Mouse (Mus musculus) bone marrow, adult 2 months (tissue): Measurements from ENCODE around the gene Otop3. TPM values are rescaled to one million over a fixed set of nuclear protein-coding genes. Genes with fewer than 3 reads are reported as not detected.

Experiments used
- H3K27ac ChIP-seq: fragments of 200-500 bp; 2 replicates; pipeline ENCODE4 v1.5.1; 2012; ENCODE audit warnings: low read depth, mild to moderate bottlenecking, control low read depth, inconsistent platforms, low read length; ENCODE audit not compliant: control insufficient read depth, poor library complexity, insufficient read depth
- H3K4me1 ChIP-seq: fragments of 200-500 bp; 2 replicates; pipeline ENCODE4 v1.6.1; 2011; ENCODE audit warnings: low read length; ENCODE audit not compliant: control insufficient read depth, insufficient read depth
- H3K4me3 ChIP-seq: fragments of 200-500 bp; replicated peaks from 2 replicates; pipeline ENCODE3; 2011; ENCODE audit warnings: mild to moderate bottlenecking, low read depth, low read length, control low read depth; ENCODE audit not compliant: control insufficient read depth
- CTCF ChIP-seq: fragments of 200-500 bp; IDR thresholded peaks from 2 replicates; pipeline ENCODE4 v1.5.1; 2011; ENCODE audit warnings: low read length, control low read depth; ENCODE audit not compliant: control insufficient read depth, insufficient read depth
- POLR2A ChIP-seq: fragments of 200-500 bp; IDR thresholded peaks from 2 replicates; pipeline ENCODE4 v1.6.1; 2011; ENCODE audit warnings: low read depth, mild to moderate bottlenecking, control low read depth, low read length, borderline replicate concordance; ENCODE audit not compliant: control insufficient read depth
- WGBS: fragments of 180-500 bp; shearing (Covaris S2); methylation state at CpG from one replicate; pipeline ENCODE4 v1.1.7; 2018; 5-methylcytosine and 5-hydroxymethylcytosine counted together
- polyA plus RNA-seq: library from polyadenylated mRNA; stranded (reverse); fragments of >200 nt; gene quantifications from 2 replicates; pipeline ENCODE4 v1.2.4, GENCODE M21; 2011; ENCODE audit warnings: low replicate concordance; ENCODE audit not compliant: missing spikeins, insufficient read depth, insufficient read length

Gene Otop3
- polyA plus RNA-seq, 1 experiment, result not detected

- no peak overlapping the region for H3K27ac ChIP-seq
- 8% methylated on average over 7 of the region's 7 CpGs for whole genome bisulfite sequencing
- no peaks in the 10 kb centered on the region; the same call in 1 of the 2 replicates for H3K4me1 ChIP-seq
- no peak overlapping the region for H3K4me3 ChIP-seq
- TF ChIP-seq CTCF, result no peak
- TF ChIP-seq POLR2A, result no peak
These were observed 31.6 kb downstream of the Otop3 start for GRCm38 (mm10) chr11:115366039-115366705.

DNA sequence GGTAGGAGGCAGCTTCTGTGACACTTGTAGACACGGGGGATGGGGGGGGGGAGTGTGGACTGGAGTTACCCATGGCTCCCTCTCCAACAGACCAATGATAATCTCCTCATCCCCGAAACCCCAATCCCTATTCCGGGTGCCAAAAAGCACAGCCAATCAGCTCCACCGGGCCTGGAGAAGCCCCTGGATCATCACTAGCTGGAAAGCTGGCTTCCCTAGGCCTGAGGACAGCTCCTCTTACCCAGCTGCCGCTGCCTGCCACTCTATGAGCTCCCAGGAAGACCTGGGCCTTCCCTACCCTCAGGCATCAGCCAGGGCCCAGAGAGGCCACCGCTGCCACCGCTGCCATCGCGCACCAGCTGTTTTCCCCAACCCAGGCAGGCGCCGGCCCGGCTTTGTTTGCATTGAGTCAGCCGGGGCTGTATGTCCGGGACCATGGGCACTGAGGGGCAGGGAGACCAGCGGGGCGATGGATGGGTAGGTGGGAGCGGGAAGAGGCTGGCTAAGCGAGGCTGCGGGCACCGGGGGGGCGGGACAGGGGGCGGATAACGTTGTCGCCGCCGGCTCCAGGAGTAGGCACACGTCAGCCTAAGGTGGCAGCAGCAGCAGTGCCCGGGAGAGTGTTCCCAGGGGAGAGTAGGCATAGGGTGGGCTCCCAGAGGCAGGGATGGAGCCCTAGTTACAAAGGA, 32.3 kb downstream of the Otop3 start:
- H3K4me1 ChIP-seq, result no peaks in the 10 kb centered on the region; the same call in 1 of the 2 replicates
- 6% methylated on average over 28 of the region's 28 CpGs for WGBS
- peak overlapping the region; percentile 20 for H3K4me3 ChIP-seq
- TF ChIP-seq CTCF (no peak), POLR2A (no peak)
- H3K27ac ChIP-seq, result peak overlapping the region; percentile 20; the same call in 1 of the 2 replicates

GRCm38 (mm10) chr11:115367395-115367944, 32.9 kb downstream of the Otop3 start, which contains the start of gene Hid1:
TSS of gene Hid1 (minus strand) at chr11:115367756.
- TF ChIP-seq CTCF (no peak), POLR2A (no peak)
- Histone ChIP-seq H3K4me3 (peak within 1 kb of the TSS; percentile 60), H3K4me1 (no peaks in the 10 kb centered on the region; the same call in 1 of the 2 replicates), H3K27ac (peak within 1 kb of the TSS; percentile 20; the same call in 1 of the 2 replicates)
- 1% methylated on average over 39 of the region's 39 CpGs for WGBS

- H3K4me1 ChIP-seq, result no peaks in the 10 kb centered on the region; the same call in 1 of the 2 replicates
- TF ChIP-seq POLR2A (no peak), CTCF (no peak)
- no peak overlapping the region for H3K4me3 ChIP-seq
- H3K27ac ChIP-seq, result no peak overlapping the region
- WGBS, result 58% methylated on average over 7 of the region's 7 CpGs
These were observed 35.8 kb downstream of the Otop3 start for GRCm38 (mm10) chr11:115370368-115370767.

DNA sequence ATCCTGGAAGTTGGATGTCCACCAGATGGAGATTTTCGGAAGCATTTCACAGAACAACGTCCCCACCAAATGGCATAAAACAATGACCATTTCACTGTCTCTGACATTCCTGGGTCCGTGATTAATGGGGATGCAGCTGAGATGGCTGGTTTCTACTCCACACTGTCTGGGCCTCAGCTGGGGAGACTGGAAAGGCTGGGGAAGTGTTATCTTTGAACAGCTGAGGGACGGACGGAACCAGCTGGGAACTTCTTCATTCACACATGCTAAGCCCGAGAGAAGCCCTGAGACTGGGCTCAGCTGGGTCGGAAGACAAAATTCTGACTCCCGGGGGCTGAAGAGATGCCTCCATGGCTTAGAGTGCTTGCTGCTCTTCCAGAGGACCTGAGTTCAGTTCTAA, 36.8 kb downstream of the Otop3 start:
- Histone ChIP-seq H3K27ac (no peak overlapping the region), H3K4me1 (no peaks in the 10 kb centered on the region; the same call in 1 of the 2 replicates), H3K4me3 (no peak overlapping the region)
- TF ChIP-seq CTCF (no peak), POLR2A (no peak)
- WGBS, result 75% methylated on average over 8 of the region's 8 CpGs

GRCm38 (mm10) chr11:115372015-115372414, 37.5 kb downstream of the Otop3 start:
- TF ChIP-seq POLR2A (no peak), CTCF (no peak)
- 59% methylated on average over 1 of the region's 1 CpGs for WGBS
- H3K4me3 ChIP-seq, result no peak overlapping the region
- H3K27ac ChIP-seq, result no peak overlapping the region
- no peaks in the 10 kb centered on the region; the same call in 1 of the 2 replicates for H3K4me1 ChIP-seq

GRCm38 (mm10) chr11:115372737-115373136, 38.2 kb downstream of the Otop3 start:
- WGBS, result 40% methylated on average over 2 of the region's 2 CpGs
- H3K4me1 ChIP-seq, result no peaks in the 10 kb centered on the region; the same call in 1 of the 2 replicates
- no peak overlapping the region for H3K4me3 ChIP-seq
- H3K27ac ChIP-seq, result no peak overlapping the region
- no peak for TF ChIP-seq POLR2A
